Mouse (Mus musculus): ENCODE data around the gene Bpi.

Gene Bpi

GRCm38 (mm10) chr2:158258005-158258418 is at the start of gene Bpi:
TSS of gene Bpi (plus strand) at chr2:158258094.
- no peak for DNase-seq (ENCODE audit: low spot score in 2 of 2)

- no peak for DNase-seq (ENCODE audit: low spot score in 2 of 2)
These were observed 48.1 kb upstream of the Bpi start for GRCm38 (mm10) chr2:158209776-158210175.

GRCm38 (mm10) chr2:158210503-158210902 is 47.4 kb upstream of the Bpi start:
- DNase-seq (ENCODE audit: low spot score in 2 of 2): no peak

GRCm38 (mm10) chr2:158210958-158211357 is 46.9 kb upstream of the Bpi start:
- DNase-seq (ENCODE audit: low spot score in 2 of 2): no peak

- DNase-seq (ENCODE audit: low spot score in 2 of 2): no peak
These were observed 46.0 kb upstream of the Bpi start for GRCm38 (mm10) chr2:158211764-158212471.

GRCm38 (mm10) chr2:158215283-158216117 is 42.4 kb upstream of the Bpi start:
- no peak for DNase-seq (ENCODE audit: low spot score in 2 of 2)

GRCm38 (mm10) chr2:158216510-158216909 is 41.4 kb upstream of the Bpi start:
- no peak for DNase-seq (ENCODE audit: low spot score in 2 of 2)

GRCm38 (mm10) chr2:158219562-158219961 is 38.3 kb upstream of the Bpi start:
- DNase-seq (ENCODE audit: low spot score in 2 of 2): no peak

GRCm38 (mm10) chr2:158221446-158222084 is 36.3 kb upstream of the Bpi start:
- DNase-seq (ENCODE audit: low spot score in 2 of 2): no peak

GRCm38 (mm10) chr2:158222664-158223063 is 35.2 kb upstream of the Bpi start:
- no peak for DNase-seq (ENCODE audit: low spot score in 2 of 2)

GRCm38 (mm10) chr2:158223497-158223896 is 34.4 kb upstream of the Bpi start:
- no peak for DNase-seq (ENCODE audit: low spot score in 2 of 2)

GRCm38 (mm10) chr2:158225301-158225700 is 32.6 kb upstream of the Bpi start:
- DNase-seq (ENCODE audit: low spot score in 2 of 2): no peak

GRCm38 (mm10) chr2:158228670-158229502 is 29.0 kb upstream of the Bpi start, which contains the start of gene D630003M21Rik:
TSS of gene D630003M21Rik (minus strand) at chr2:158229222.
- DNase-seq (ENCODE audit: low spot score in 2 of 2): peak in 1 of 2 experiments; percentile 20

- DNase-seq (ENCODE audit: low spot score in 2 of 2): no peak
These were observed 28.4 kb upstream of the Bpi start for GRCm38 (mm10) chr2:158229503-158229892.

GRCm38 (mm10) chr2:158230617-158231016 is 27.3 kb upstream of the Bpi start:
- DNase-seq (ENCODE audit: low spot score in 2 of 2): no peak

GRCm38 (mm10) chr2:158231071-158231470 is 26.8 kb upstream of the Bpi start:
- no peak for DNase-seq (ENCODE audit: low spot score in 2 of 2)

- DNase-seq (ENCODE audit: low spot score in 2 of 2): no peak
These were observed 25.5 kb upstream of the Bpi start for GRCm38 (mm10) chr2:158232414-158232813.

GRCm38 (mm10) chr2:158233106-158233505 is 24.8 kb upstream of the Bpi start:
- no peak for DNase-seq (ENCODE audit: low spot score in 2 of 2)

GRCm38 (mm10) chr2:158236698-158237097 is 21.2 kb upstream of the Bpi start:
- no peak for DNase-seq (ENCODE audit: low spot score in 2 of 2)

- no peak for DNase-seq (ENCODE audit: low spot score in 2 of 2)
These were observed 19.8 kb upstream of the Bpi start for GRCm38 (mm10) chr2:158238101-158238500.

GRCm38 (mm10) chr2:158241126-158241738 is 16.7 kb upstream of the Bpi start:
- DNase-seq (ENCODE audit: low spot score in 2 of 2): no peak
